Mouse (Mus musculus) gastrocnemius, adult 18-20 months (tissue): ENCODE data around the gene G6pc3. TPM values are rescaled to one million over a fixed set of nuclear protein-coding genes. Genes with fewer than 3 reads are reported as not detected.

Source experiments
- DNase-seq: peaks from one replicate; pipeline ENCODE4 v3.0.0; 2021; ENCODE audit warnings: low spot score
- total RNA-seq, 2 experiments: library from RNA; stranded (reverse); gene quantifications; 2 replicates each; pipeline ENCODE4 v1.2.3; 2021

The G6pc3 gene
- total RNA-seq, 2 experiments from 2014 or later, result 60.4 to 61.1 TPM

DNA sequence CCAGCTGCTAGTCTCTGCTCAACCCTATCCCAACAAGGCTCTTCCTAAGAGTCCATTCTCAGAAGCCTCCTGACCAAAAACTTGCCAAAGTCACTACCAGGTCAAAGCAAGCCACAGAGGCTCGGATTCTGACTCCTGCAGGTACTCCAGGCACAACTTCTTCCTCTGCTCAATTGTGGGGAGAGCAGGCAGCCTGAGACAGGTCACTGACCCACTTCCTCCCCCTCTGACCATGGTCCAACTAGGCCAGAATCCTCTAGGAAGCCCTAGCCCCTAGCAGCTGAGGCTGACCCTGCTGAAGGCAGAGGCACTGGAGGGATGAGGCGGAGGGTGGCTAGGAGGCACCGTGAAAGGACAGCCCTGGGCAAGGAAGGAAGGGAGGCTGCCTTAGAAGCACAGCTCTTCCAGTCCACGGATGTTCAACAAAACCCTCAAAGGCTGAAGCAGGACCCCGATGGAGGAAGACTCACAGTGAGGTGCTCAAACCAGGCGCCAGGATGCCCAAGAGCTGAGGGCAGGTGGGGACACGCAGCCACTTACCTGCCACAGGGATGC, 28.5 kb downstream of the G6pc3 start:
- DNase-seq, result no peak

GRCm38 (mm10) chr11:102218783-102219182, 29.4 kb downstream of the G6pc3 start:
- DNase-seq, result peak; percentile 98

- DNase-seq, result no peak
Measured at GRCm38 (mm10) chr11:102219247-102219993, 30.0 kb downstream of the G6pc3 start.

GRCm38 (mm10) chr11:102219994-102220346, 30.6 kb downstream of the G6pc3 start:
- DNase-seq, result peak; percentile 95

DNA sequence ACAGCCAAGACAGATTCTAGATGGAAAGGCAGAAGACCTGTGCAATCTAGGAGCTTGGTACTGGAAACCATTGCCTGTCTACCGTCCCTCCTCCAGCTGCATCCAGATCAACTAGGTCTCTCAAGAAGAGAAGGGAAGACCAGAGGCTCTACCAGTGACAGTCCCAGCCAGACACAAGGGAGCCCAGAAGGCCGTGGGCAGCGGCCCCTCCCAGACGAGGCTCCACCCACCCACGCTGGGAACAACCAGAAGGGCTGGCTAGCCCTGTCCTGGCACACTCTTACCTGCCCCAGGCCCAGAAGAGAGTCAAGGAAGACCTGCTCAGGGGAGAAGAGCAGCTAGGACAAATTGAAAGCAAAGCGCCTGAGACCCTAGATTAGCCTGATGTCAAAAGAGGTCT, 31.0 kb downstream of the G6pc3 start:
- DNase-seq, result no peak

- DNase-seq, result no peak
Measured at GRCm38 (mm10) chr11:102221243-102221953, 32.0 kb downstream of the G6pc3 start.

- no peak for DNase-seq
Measured at GRCm38 (mm10) chr11:102221954-102222351, 32.5 kb downstream of the G6pc3 start.

- DNase-seq, result no peak
Measured at GRCm38 (mm10) chr11:102223166-102223565, 33.7 kb downstream of the G6pc3 start.

DNA sequence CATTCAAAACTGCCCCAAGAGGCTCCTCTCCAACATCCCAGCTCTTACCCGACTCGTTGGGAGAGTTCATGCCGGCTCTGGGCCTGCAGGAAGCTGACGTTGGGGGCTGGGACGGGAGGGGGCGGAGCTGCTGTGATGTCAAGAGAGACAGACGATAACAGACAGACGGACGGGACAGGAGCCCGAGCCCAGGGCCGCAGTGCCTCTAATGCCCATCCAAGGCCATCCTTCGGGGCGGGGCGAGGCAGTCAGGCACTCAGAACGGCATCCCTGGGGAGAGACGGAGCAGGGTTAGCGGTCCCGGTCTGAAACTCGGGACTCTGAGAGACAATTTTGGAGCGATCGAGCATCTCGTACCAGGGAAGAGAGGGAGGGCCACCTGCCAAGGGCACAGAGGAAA, 35.3 kb downstream of the G6pc3 start:
- DNase-seq, result no peak

DNA sequence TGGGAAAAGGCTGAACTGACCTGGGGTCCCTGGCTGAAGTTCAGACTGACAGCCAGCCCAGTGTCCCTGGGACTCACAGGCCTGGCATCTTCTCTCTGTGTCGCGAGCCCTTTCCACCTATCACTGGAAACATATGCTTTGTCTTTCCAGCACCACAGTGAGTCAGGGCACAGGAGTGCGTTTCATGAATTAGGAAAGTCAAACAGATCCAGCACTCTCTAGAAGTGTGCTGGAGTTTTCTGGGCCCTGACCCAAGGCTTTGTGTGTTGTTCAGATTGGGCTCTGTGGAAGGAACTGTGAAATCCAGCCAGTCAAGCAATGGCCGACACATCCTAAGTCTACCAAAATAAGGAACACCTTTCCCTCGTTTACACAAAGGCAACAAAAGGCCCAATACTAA, 35.8 kb downstream of the G6pc3 start:
- no peak for DNase-seq

GRCm38 (mm10) chr11:102226067-102226978, 36.9 kb downstream of the G6pc3 start:
- DNase-seq, result no peak

DNA sequence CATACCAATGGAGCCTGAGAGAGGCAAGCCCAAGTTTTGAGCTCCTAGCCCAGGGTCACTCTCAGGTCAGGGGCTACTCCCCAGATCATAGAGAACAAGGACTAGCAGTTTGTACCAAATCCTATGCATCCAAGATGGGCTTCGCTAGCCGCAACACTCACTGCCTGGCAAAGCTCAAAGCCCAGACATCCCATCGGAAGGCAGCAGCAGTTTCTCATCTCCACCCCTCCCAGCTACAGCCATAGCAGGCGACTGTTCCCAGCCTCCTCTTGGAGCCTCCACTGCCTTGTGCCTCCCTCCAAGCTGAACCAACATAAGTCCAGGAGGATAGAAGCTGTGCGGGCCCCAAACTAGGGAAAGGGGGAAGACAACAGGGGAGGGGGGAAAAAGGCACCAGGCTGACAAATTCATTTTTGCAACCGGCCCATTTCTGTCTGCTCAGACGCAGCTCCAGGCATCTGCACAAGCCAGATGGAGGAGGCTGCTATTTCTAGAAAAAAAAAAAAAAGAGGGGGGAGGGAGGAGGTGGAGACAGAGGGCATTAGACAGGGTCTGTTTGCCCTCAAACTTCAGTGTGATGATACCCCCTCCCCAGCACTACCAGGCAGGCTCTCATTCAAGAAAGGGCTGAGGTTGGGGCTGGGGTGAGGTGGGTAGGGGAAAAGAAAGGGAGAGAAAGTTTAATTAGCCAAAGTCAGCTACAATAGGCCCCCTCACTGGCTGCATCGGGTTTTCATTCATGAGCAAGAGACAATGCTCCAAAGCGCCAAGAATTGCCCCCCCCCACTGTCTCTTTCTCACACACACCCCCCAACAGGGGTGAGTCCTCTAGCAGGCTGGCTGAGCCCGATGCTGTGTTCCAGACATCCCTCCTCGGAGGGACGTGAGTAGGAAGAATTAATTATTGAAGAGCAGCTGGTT, 38.1 kb downstream of the G6pc3 start:
- DNase-seq, result no peak

DNA sequence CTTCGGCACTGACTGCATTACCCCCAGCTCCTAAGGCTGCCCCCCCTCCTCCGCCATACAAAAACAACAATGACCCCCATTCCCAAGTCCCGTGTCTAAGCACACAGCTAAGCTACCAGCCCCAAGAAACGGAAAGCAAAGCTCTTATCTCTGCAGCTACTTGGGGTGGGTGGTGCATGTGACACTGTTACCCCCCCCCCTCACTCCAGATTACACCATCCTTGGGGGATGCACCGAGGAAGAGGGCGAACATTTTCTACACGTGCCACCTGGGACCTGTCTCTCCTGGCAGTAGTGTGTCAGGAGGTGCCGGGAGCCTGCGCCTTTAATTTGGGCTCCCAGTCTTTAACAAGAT, 38.7 kb downstream of the G6pc3 start:
- DNase-seq, result no peak

DNA sequence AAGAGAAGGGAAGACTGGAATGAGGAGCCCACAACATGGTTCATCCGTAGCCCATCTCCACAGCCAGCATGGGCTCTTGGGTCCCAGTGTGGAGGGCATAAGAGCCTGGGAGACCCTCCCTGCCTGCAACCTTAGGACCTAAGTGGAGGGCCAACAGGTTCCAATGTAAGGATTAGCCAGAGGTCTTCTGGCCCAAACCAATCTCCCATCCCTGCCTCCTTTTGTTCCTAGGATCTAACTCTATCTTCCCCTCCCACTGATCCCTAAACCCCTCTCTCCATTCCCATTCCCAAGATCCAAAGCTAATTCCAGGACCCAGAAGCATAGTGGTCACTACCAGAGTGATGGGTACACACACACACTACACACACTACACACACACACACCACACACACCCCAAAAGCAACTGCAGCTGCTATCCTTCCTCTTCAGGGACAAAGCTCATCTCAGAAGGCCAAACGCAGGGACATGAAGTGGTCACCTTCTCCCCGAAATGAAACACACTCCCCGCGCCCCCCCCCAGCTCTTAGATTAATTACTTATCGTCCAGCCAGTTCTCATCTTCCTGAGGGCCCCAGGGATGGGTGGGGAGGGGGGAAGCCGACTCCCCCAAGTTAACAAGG, 39.3 kb downstream of the G6pc3 start:
- no peak for DNase-seq

GRCm38 (mm10) chr11:102229331-102229953, 40.0 kb downstream of the G6pc3 start:
- DNase-seq, result no peak

DNA sequence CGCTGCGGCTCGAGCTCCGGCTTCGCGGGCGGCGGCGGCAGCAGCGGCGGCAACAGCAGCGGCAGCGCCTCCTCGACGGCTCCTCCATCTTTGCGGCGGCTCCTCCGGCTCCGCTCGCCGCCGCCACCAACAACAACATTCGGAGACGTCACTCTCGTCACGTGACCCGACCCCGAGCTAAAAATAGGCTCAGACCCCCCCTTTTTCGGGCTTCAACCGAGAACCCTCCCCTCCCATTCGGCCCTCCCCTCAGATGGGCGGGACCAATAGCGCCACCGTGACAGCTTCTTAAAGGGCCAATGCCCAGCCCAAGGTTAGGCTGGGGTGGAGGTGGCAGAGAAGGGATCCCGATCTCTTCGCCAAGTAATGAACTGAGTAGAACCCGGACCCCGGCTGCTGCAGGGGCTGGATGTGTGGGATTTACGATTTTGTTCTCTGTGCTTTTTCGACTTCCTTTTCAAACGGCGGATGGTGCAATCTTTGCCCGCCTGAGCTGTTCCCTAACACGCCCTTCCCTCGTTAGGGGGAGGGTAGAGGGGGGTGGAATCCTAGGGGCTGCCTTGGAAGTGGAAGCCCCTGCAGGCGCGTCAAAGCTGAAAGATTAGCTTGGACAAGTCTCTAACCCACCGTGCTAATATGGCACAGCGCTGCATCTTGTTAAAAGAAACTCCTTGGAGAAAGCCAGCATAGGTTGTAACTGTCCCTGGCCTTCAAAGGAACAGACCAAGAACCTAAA, 40.8 kb downstream of the G6pc3 start, which contains the start of gene Hdac5:
TSS of gene Hdac5 (minus strand) at position 161 of the 736 bp plus-strand sequence.
- peak; percentile 100 for DNase-seq

DNA sequence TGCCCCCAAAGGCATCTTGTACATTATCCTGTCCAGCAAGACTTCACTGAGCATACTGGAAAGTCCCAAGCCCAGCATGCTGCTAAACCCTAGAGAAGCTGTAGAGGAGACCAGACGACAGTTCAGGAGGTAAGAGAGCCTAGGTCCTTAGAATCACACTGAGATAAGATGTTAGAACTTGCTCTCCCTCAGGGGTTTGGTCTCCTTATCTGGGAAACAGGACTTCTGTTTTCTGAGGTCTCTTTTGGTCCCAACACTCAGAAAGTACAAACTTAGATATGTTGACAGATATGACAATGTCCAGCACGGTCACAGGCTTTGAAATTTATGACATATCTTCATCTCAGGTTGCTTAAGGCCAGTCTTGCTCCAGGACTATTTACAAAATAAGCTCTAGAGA, 46.6 kb downstream of the G6pc3 start:
- DNase-seq, result no peak

DNA sequence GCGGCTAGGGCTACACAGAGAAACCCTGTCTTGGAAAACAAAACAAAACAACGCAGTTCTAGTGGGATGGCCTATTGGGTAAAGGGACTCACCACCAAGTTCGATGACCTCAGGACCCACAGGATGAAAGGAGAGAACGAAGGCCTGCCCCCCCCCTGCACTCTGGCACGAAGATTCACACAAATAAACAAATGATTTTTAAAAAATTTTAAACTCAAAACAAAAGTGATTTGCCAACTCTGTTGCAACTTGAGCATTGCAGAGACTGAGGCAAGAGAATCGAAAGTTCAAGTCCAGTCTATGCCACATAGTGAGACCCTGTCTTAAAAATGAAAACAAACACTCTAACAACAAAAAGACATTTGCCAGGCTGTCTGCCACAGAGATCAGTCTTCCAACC, 51.2 kb downstream of the G6pc3 start:
- no peak for DNase-seq

DNA sequence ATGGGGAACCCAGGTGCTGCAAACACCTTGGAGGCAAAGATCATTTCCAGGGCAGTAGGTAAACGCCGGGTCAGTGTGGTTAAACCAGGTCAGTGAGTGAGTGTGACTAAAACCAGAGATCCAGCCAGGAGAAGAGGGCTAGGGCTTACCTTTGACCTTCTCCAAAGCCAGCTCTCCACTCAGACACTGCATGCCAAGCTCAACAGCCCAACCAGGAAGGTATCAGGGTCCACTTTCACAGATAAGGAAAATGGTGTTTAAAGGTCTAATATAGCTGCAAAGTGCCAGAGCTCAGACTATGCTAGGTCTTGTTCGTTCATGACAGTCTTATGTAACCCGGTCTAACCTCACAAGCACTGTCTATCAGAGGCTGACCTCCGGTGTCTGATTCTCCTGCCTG, 51.8 kb downstream of the G6pc3 start:
- no peak for DNase-seq
